Mouse (Mus musculus) stomach, postnatal 0 days (tissue): ENCODE measurements around the gene Yipf1. TPM values are rescaled to one million over a fixed set of nuclear protein-coding genes. Genes with fewer than 3 reads are reported as not detected.

Source experiments
- ATAC-seq: fragments of 200-750 bp; cut with Nextera tagmentation; 2 replicates; pipeline ENCODE4 v1.8.0; 2017; ENCODE audit not compliant: low FRiP score, low TSS enrichment
- DNase-seq: peaks from one replicate; pipeline ENCODE4 v3.0.0-alpha.2; 2016; ENCODE audit warnings: low spot score
- H3K27ac ChIP-seq: fragments of 300-500 bp; sonication (generic); replicated peaks from 2 replicates; pipeline ENCODE4 v1.5.1; 2014; ENCODE audit warnings: mild to moderate bottlenecking, control low read depth
- H3K27me3 ChIP-seq: fragments of 300-500 bp; sonication (generic); 2 replicates; pipeline ENCODE4 v1.6.1; 2014; ENCODE audit warnings: low read length; ENCODE audit not compliant: control insufficient read depth, insufficient read depth
- H3K36me3 ChIP-seq: fragments of 300-500 bp; sonication (generic); 2 replicates; pipeline ENCODE4 v1.6.1; 2014; ENCODE audit warnings: low read length, mixed read lengths; ENCODE audit not compliant: control insufficient read depth, insufficient read depth
- H3K4me1 ChIP-seq: fragments of 300-500 bp; sonication (generic); replicated peaks from 2 replicates; pipeline ENCODE4 v1.6.1; 2014; ENCODE audit warnings: antibody characterized with exemption; ENCODE audit not compliant: control insufficient read depth, insufficient read depth
- H3K4me2 ChIP-seq: fragments of 300-500 bp; sonication (generic); replicated peaks from 2 replicates; pipeline ENCODE4 v1.6.1; 2014; ENCODE audit warnings: low read depth, mild to moderate bottlenecking, control low read depth, moderate library complexity
- H3K4me3 ChIP-seq: fragments of 300-500 bp; sonication (generic); 2 replicates; pipeline ENCODE4 v1.5.1; 2014; ENCODE audit warnings: low read depth, low read length, control low read depth
- H3K9ac ChIP-seq: fragments of 300-500 bp; sonication (generic); 2 replicates; pipeline ENCODE4 v1.6.1; 2014; ENCODE audit warnings: mild to moderate bottlenecking, low read length, control low read depth, mixed read lengths
- H3K9me3 ChIP-seq: fragments of 300-500 bp; sonication (generic); 2 replicates; pipeline ENCODE4 v1.6.1; 2016; ENCODE audit warnings: low read length; ENCODE audit not compliant: control insufficient read depth
- CTCF ChIP-seq: IDR thresholded peaks from 2 replicates; pipeline ENCODE4 v1.5.1; 2016; ENCODE audit warnings: antibody characterized with exemption, low read depth, mild to moderate bottlenecking, moderate library complexity
- EP300 ChIP-seq: optimal IDR thresholded peaks from 2 replicates; pipeline ENCODE3; 2016; ENCODE audit warnings: antibody characterized with exemption
- WGBS: fragments of 180-500 bp; shearing (Covaris S2); extraction: QIAGEN DNeasy Blood & Tissue Kit; methylation state at CpG from one replicate; pipeline ENCODE4 v1.1.7; 2014; 5-methylcytosine and 5-hydroxymethylcytosine counted together
- polyA plus RNA-seq: library from polyadenylated mRNA; unstranded; fragments of >200 nt; fragmentation: Nextera tagmentation; extraction: Ambion mirVana; gene quantifications from 2 replicates; pipeline ENCODE4 v1.2.1, GENCODE M21; 2015

Gene Yipf1
- polyA plus RNA-seq, 1 experiment from 2014 or later = 67.9 TPM

DNA sequence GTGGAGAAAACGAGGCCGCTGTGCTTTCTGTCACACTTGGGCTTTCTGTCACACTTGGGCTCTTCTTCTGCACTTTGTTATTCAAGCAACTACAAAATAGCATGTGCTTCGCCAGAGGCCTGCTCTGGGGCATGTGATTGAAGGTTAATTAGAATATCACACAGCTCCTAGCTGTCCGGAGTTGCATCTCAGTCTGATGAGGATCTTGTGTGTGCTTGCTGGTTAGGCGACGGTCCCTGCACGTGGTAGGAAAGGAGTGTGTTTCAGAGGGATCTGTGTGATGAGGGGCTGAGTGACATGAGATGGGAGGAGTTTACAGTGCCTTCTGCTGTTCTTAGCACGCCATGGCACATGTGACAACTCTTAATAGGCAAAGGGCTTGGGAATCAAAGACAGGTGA lies 73.3 kb downstream of the Yipf1 start:
- DNase-seq = no peak
- no peak for TF ChIP-seq EP300
- no peak for TF ChIP-seq CTCF
- Histone ChIP-seq H3K4me3 (no peak overlapping the region), H3K9ac (no peak overlapping the region), H3K4me1 (no peaks in the 10 kb centered on the region), H3K4me2 (no peak overlapping the region), H3K36me3 (peaks cover 2% of the 10 kb centered on the region), H3K27ac (no peak overlapping the region), H3K9me3 (no peaks in the 10 kb centered on the region), H3K27me3 (no peaks in the 10 kb centered on the region)
- whole genome bisulfite sequencing = 92% methylated on average over 8 of the region's 8 CpGs
- no peak for ATAC-seq

- no peaks in the 10 kb centered on the region for H3K4me1 ChIP-seq
- H3K36me3 ChIP-seq = peaks cover 5% of the 10 kb centered on the region
- H3K9me3 ChIP-seq = no peaks in the 10 kb centered on the region
- ATAC-seq = no peak
- no peak for DNase-seq
- 81% methylated on average over 2 of the region's 2 CpGs for WGBS
- H3K4me3 ChIP-seq = no peak overlapping the region
- H3K27me3 ChIP-seq = no peaks in the 10 kb centered on the region
- H3K9ac ChIP-seq = no peak overlapping the region
- no peak overlapping the region for H3K27ac ChIP-seq
- no peak for TF ChIP-seq EP300
- H3K4me2 ChIP-seq = no peak overlapping the region
These were observed 74.1 kb downstream of the Yipf1 start for GRCm38 (mm10) chr4:107388291-107388690.

- Histone ChIP-seq H3K4me1 (no peaks in the 10 kb centered on the region), H3K27ac (no peak overlapping the region), H3K36me3 (peaks cover 6% of the 10 kb centered on the region), H3K4me2 (no peak overlapping the region), H3K27me3 (no peaks in the 10 kb centered on the region), H3K4me3 (no peak overlapping the region), H3K9ac (no peak overlapping the region), H3K9me3 (no peaks in the 10 kb centered on the region)
- TF ChIP-seq CTCF (no peak), EP300 (no peak)
- 94% methylated on average over 3 of the region's 3 CpGs for WGBS
- DNase-seq (no peak), ATAC-seq (no peak)
These were observed 75.2 kb downstream of the Yipf1 start for GRCm38 (mm10) chr4:107389345-107389744.

DNA sequence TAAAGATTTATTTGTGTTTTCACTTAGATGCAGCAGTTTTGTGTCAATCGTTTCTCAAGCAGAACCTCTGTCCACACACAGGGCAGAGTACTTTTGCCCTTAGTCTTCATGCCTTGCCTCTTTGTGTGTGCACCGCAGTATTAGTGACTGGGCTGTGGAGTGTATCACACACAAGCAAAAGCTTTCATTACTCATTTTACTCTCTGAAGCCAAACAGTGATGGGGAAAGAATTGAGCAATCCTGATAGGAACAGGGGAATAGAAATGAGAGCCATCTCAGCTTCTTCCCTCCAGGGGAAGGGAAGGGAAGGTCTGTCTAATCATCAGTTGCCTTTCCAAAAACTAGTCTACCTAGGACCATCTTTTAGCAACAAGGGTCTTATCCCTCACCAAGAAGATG lies 79.6 kb downstream of the Yipf1 start:
- no peaks in the 10 kb centered on the region for H3K9me3 ChIP-seq
- DNase-seq = no peak
- H3K4me2 ChIP-seq = no peak overlapping the region
- H3K4me1 ChIP-seq = no peaks in the 10 kb centered on the region
- peaks cover 4% of the 10 kb centered on the region for H3K36me3 ChIP-seq
- H3K27me3 ChIP-seq = no peaks in the 10 kb centered on the region
- H3K9ac ChIP-seq = no peak overlapping the region
- no peak overlapping the region for H3K27ac ChIP-seq
- ATAC-seq = no peak
- H3K4me3 ChIP-seq = no peak overlapping the region
- 91% methylated on average over 2 of the region's 2 CpGs for WGBS
- TF ChIP-seq CTCF (no peak), EP300 (no peak)

Other genes with a start within 250 kb of the Yipf1 start
- gene Mrpl37, start 247.5 kb upstream of the Yipf1 start, polyA plus RNA-seq = 52.6 and 54.6 TPM in 2 replicates
- 5.6 and 6.2 TPM in 2 replicates for gene Cyb5rl, start 247.4 kb upstream of the Yipf1 start, polyA plus RNA-seq
- not detected in 2 replicates for gene Cdcp2, start 217.5 kb upstream of the Yipf1 start, polyA plus RNA-seq
- gene Tmem59, start 136.0 kb upstream of the Yipf1 start, polyA plus RNA-seq = 473 and 483 TPM in 2 replicates
- 17.5 and 21.2 TPM in 2 replicates for gene Tceanc2, start 135.2 kb upstream of the Yipf1 start, polyA plus RNA-seq
- gene Ldlrad1, start 105.2 kb upstream of the Yipf1 start, polyA plus RNA-seq = 0.08 TPM in 2 replicates
- 28.1 and 29.3 TPM in 2 replicates for gene Lrrc42, start 60.8 kb upstream of the Yipf1 start, polyA plus RNA-seq
- 32.7 and 33.0 TPM in 2 replicates for gene Hspb11, start 60.8 kb upstream of the Yipf1 start, polyA plus RNA-seq
- gene Dio1, start 7.2 kb upstream of the Yipf1 start, polyA plus RNA-seq = 0.87 and 0.93 TPM in 2 replicates
- gene Ndc1, start 53.4 kb downstream of the Yipf1 start, polyA plus RNA-seq = 7.1 and 7.6 TPM in 2 replicates
- gene Glis1, start 120.2 kb downstream of the Yipf1 start, polyA plus RNA-seq = 0.47 and 0.74 TPM in 2 replicates